In the genomic region with DNA sequence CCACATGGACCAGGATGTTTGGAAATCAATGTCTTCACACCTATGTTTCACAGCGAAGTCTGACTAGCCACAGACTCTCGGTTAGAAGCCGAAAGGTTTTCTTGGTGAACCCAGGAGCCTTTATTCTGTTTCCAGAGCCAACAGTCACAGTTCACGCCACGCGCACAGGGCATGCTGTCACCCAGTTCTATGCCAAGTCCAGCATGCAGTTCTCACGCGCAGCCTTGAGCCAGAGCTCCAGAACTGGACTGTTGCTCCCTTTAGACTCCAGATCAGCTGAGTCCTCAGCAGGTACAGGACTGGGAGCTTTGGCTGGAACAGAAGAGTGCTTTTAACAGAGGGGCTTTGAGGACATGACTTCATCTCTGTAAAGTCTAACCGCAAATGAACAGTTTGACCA, we compare ENCODE assay signal across 39 mouse cellular contexts. TPM values are rescaled to one million over a fixed set of nuclear protein-coding genes. Genes with fewer than 3 reads are reported as not detected.
DNase-seq lines count a peak whose midpoint lies in the region; TF ChIP-seq lines count a peak whose summit lies in the region.
"Had no signal": no experiment of that assay in that cellular context is flagged by ENCODE, and none has a peak within 500 bp of the region (broad histone marks: within the 10 kb centered on the region; RNA-seq: fewer than 3 reads in every experiment).

No protein-coding gene starts in this region.

- DNase-seq in adrenal gland, postnatal 10 days = peak; percentile 39
- DNase-seq in adrenal gland, adult 8-10 months = no peak
- peak; percentile 62 to 79 for DNase-seq in cerebellum, adult 2 months
- DNase-seq in cerebellum, adult 8-10 months = no peak
- DNase-seq in kidney, adult 9 months = peak; percentile 70
- DNase-seq in kidney, postnatal 10 days = no peak
- DNase-seq in cerebellum, postnatal 25 days = peak; percentile 72 to 77
- no peak for DNase-seq in thymus, postnatal 4 days
- DNase-seq: gastrocnemius, postnatal 25 days; heart, adult 11 months; lung, postnatal 4 days; right cerebral cortex, postnatal 4 days; thymus, adult 18-20 months; thymus, postnatal 25 days had no signal

- peaks cover 21% of the 10 kb centered on the region for H3K4me1 ChIP-seq in cerebellum, adult 2 months (ENCODE audit: control insufficient read depth, insufficient read depth, low read length)

- no peaks in the 10 kb centered on the region for H3K27me3 ChIP-seq in cerebellum, adult 2 months (ENCODE audit: control insufficient read depth, insufficient read depth, low read length)
- H3K27me3 ChIP-seq: heart, embryonic 15.5 days had no signal

- no peak overlapping the region for H3K4me3 ChIP-seq in cerebellum, adult 2 months (replicated peaks; ENCODE audit: insufficient read depth, low read depth, low read length)
- H3K4me3 ChIP-seq: embryonic facial prominence, embryonic 13.5 days; forebrain, embryonic 10.5 days; forebrain, embryonic 15.5 days; heart, embryonic 10.5 days; heart, embryonic 15.5 days; limb, embryonic 12.5 days; megakaryocyte, embryonic 14.5 days; midbrain, embryonic 12.5 days; neural tube, embryonic 13.5 days had no signal

- TF ChIP-seq CTCF in cerebellum, adult 2 months (IDR thresholded peaks at IDR 0.05; ENCODE audit: borderline replicate concordance, insufficient read depth, low read depth, low read length) = no peak

- 24% methylated on average over 9 of the region's 9 CpGs for WGBS in cerebellum, adult 2 months

- no peak for TF ChIP-seq POLR2A in cerebellum, adult 2 months (IDR thresholded peaks at IDR 0.05; ENCODE audit: borderline replicate concordance, insufficient read depth, low read length)

- H3K27ac ChIP-seq in cerebellum, adult 2 months (ENCODE audit: insufficient read depth, low read length) = no peak overlapping the region
- H3K27ac ChIP-seq: embryonic facial prominence, embryonic 13.5 days; forebrain, embryonic 10.5 days; forebrain, embryonic 15.5 days; heart, embryonic 10.5 days; heart, embryonic 15.5 days; limb, embryonic 12.5 days; midbrain, embryonic 12.5 days; neural tube, embryonic 13.5 days; stomach, postnatal 0 days had no signal

RNA-seq across cellular contexts. Expression of gene Gm10447, which starts 4.5 kb away (rescaled TPM):
- total RNA-seq in adrenal gland, postnatal 10 days (2021) = under 1 TPM; 0.12 to 0.15 TPM
- under 1 TPM in 3 of 4 experiments, not detected in 1; 0.21 to 0.59 (median 0.48) TPM for total RNA-seq in adrenal gland, adult 8-10 months (2022)
- polyA plus RNA-seq in cerebellum, adult 2 months (2012; rRNA removed) = 0.06 TPM in 1 of 2 replicates, not detected in the other
- total RNA-seq: G1E; gastrocnemius, adult 18-20 months; gastrocnemius, postnatal 25 days; heart, postnatal 25 days; left cerebral cortex, postnatal 10 days; midbrain, postnatal 0 days had no signal
- polyA plus RNA-seq: forebrain, embryonic 10.5 days; forebrain, embryonic 15.5 days; G1E; heart, embryonic 15.5 days; hindbrain, embryonic 16.5 days; intestine, embryonic 14.5 days; kidney, embryonic 16.5 days; midbrain, embryonic 12.5 days; neural tube, embryonic 13.5 days had no signal

RNA-seq across cellular contexts. Expression of gene Shroom1, which starts 4.6 kb away (rescaled TPM):
- 1 to 10 TPM; 3.2 to 5.4 TPM for total RNA-seq in adrenal gland, postnatal 10 days (2021)
- total RNA-seq in adrenal gland, adult 8-10 months (2022) = 1 to 10 TPM; 2.6 to 10.0 (median 7.4) TPM
- polyA plus RNA-seq in cerebellum, adult 2 months (2012; rRNA removed) = 7.7 and 8.8 TPM in 2 replicates
- polyA plus RNA-seq: G1E had no signal

RNA-seq across cellular contexts. Expression of gene Gm9837, which starts 17.9 kb away (rescaled TPM):
- total RNA-seq in adrenal gland, postnatal 10 days (2021) = not detected
- not detected for total RNA-seq in adrenal gland, adult 8-10 months (2022)
- polyA plus RNA-seq in cerebellum, adult 2 months (2012; rRNA removed) = not detected in 2 replicates
- total RNA-seq: gastrocnemius, adult 18-20 months; gastrocnemius, postnatal 25 days; heart, postnatal 25 days; left cerebral cortex, postnatal 10 days; midbrain, postnatal 0 days had no signal
- polyA plus RNA-seq: embryonic facial prominence, embryonic 13.5 days; forebrain, embryonic 10.5 days; forebrain, embryonic 15.5 days; frontal cortex, adult 2 months; G1E; heart, embryonic 10.5 days; heart, embryonic 15.5 days; hindbrain, embryonic 11.5 days; hindbrain, embryonic 16.5 days; intestine, embryonic 14.5 days; kidney, embryonic 16.5 days; large intestine, adult 2 months; limb, embryonic 12.5 days; liver, embryonic 11.5 days; liver, embryonic 16.5 days; lung, embryonic 16.5 days; midbrain, embryonic 12.5 days; midbrain, postnatal 0 days; neural tube, embryonic 13.5 days; spleen, adult 2 months; stomach, postnatal 0 days had no signal

RNA-seq across cellular contexts. Expression of gene Gdf9, which starts 21.6 kb away (rescaled TPM):
- 1 to 10 TPM in 1 of 2 experiments, under 1 TPM in 1; 0.70 to 1.1 TPM for total RNA-seq in adrenal gland, postnatal 10 days (2021)
- 1 to 10 TPM in 2 of 4 experiments, under 1 TPM in 2; 0.37 to 2.9 (median 0.99) TPM for total RNA-seq in adrenal gland, adult 8-10 months (2022)
- 2.2 and 2.5 TPM in 2 replicates for polyA plus RNA-seq in cerebellum, adult 2 months (2012; rRNA removed)

RNA-seq across cellular contexts. Expression of gene Uqcrq, which starts 21.8 kb away (rescaled TPM):
- total RNA-seq in adrenal gland, postnatal 10 days (2021) = 1,000 to 10,000 TPM; 1,893 to 1,933 TPM
- total RNA-seq in adrenal gland, adult 8-10 months (2022) = 100 to 1,000 TPM; 496 to 883 (median 741) TPM
- polyA plus RNA-seq in cerebellum, adult 2 months (2012; rRNA removed) = 447 and 454 TPM in 2 replicates

Comparison
In these comparisons a context has a peak if more than half of its experiments do, and no peak if none do; other contexts are left out.
1. DNase-seq: peak in adrenal gland, postnatal 10 days (single experiment), cerebellum, adult 2 months (2 of 2), kidney, adult 9 months (single experiment) and cerebellum, postnatal 25 days (2 of 2); none in adrenal gland, adult 8-10 months (single experiment), cerebellum, adult 8-10 months (single experiment), kidney, postnatal 10 days (single experiment) and thymus, postnatal 4 days (single experiment).